Mouse (Mus musculus) lung, postnatal 0 days (tissue): ENCODE data around the gene Acap2.

Source experiments
- CTCF ChIP-seq: IDR thresholded peaks from 2 replicates; pipeline ENCODE4 v1.5.1; 2016; ENCODE audit warnings: antibody characterized with exemption, mild to moderate bottlenecking
- EP300 ChIP-seq: IDR thresholded peaks from 2 replicates; pipeline ENCODE4 v1.6.1; 2016; ENCODE audit warnings: antibody characterized with exemption, mild to moderate bottlenecking, control low read depth

- TF ChIP-seq CTCF = no peak
- no peak for TF ChIP-seq EP300
Measured at GRCm38 (mm10) chr16:31248717-31249116, 47.7 kb upstream of the Acap2 start.
